Mouse (Mus musculus) neutrophil, adult 65 days (primary cell): Measurements from ENCODE around the gene Ern1. TPM values are rescaled to one million over a fixed set of nuclear protein-coding genes. Genes with fewer than 3 reads are reported as not detected.

Source experiments
- total RNA-seq: library from RNA; stranded (reverse); gene quantifications from 2 replicates; pipeline ENCODE4 v1.2.4, GENCODE M21; 2023

The Ern1 gene
- 43.2 and 55.9 TPM in 2 replicates for total RNA-seq

DNA sequence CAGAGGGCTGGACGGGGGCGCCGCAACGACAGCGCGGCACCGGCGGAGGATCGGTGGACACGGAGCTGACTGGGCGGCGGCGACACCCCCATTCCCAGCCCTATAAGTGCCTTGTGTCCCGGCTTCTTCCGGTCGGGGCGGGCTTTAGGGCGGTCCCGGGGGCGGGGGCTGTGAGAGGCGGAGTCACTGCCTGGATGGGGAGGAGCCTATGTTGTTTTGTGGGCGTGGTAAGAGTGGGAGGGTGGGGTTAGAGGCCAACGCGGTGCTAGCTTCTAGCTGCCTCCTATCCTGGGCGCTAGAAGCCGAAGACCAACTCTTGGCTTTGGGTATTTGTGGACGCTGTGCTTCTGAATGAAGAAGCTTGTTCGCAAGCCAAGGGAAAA is at the start of gene Ern1:
Ern1 (minus strand) TSS at position 120 of the 383 bp plus-strand sequence.

DNA sequence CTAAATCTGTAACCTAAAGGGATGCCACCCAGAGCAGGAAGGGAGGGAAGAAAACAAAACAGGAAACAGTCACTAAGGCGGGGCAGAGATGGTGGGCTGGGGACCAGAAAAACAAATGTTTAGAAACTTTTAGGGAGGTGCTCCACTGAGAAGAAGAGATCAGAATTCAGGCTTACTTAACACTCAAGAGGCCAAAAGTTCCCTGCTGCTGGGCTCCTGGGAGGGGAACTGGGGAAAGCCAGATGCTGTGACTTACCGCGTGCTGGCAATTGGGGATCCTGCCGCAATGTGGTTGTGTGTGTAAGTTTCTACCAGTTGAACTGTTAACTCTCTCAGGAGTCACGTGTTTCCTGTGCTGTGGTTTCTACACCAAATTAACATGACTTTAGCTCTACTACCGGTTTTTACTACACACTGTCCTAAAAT is 99.8 kb downstream of the Ern1 start, which contains the start of gene Icam2:
Icam2 (minus strand) TSS at position 285 of the 426 bp plus-strand sequence.

DNA sequence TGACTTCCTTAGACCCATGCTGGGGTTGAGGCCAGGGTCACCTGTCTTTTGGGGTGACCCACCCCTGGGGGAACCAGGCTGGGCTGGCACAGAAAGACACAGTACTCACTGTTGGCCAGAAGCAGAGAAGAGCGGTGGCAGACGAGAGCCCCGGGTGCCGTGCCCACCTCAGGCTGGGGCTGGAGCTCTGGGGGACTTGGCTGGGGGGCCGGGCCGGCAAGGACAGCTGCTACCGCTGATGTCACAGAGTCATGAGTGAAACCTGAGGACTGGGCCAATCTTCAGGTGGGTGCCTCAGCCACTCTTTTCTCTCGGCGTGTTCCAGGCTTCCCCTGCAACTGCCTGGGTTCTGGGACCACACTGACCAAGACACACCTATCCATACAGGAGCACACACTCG is 122.3 kb downstream of the Ern1 start, which contains the start of gene Prr29:
Prr29 (plus strand) TSS at position 107 of the 400 bp plus-strand sequence.

DNA sequence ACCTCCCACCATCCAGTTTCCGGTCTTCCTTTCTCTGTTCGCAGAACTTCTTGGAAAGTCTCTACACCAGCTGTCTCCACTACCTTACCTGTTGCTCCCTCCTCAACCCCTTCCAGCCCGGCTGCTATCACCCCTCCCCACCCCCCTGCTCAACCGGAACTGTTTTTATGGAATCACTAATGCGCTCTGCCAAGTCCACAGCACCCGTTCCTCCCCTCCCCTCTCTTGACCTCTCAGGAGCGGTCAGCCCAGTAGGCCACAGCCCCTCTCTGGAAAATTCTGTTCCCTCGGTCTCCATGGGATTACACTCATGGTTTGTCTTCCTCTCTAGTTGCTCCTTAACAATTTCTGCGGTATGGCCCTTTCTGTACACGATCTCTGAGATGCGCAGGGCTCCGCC is 134.5 kb downstream of the Ern1 start, which contains the start of gene Scn4a:
Scn4a (minus strand) TSS at position 101 of the 400 bp plus-strand sequence.

Other genes with a start within 250 kb of the Ern1 start
- gene Ftsj3, start 231.8 kb downstream of the Ern1 start, total RNA-seq = 11.2 and 27.4 TPM in 2 replicates
- gene Psmc5, start 231.7 kb downstream of the Ern1 start, total RNA-seq = 26.6 and 32.7 TPM in 2 replicates
- gene Smarcd2, start 214.9 kb downstream of the Ern1 start, total RNA-seq = 74.7 and 86.4 TPM in 2 replicates
- 0.16 TPM in 1 of 2 replicates, not detected in the other for gene Tcam1, start 211.2 kb downstream of the Ern1 start, total RNA-seq
- gene Gh, start 186.0 kb downstream of the Ern1 start, total RNA-seq = not detected in 2 replicates
- gene Cd79b, start 173.1 kb downstream of the Ern1 start, total RNA-seq = 3.8 and 15.6 TPM in 2 replicates
- gene Scn4a, start 134.6 kb downstream of the Ern1 start, total RNA-seq = 0.07 and 0.09 TPM in 2 replicates
- gene Prr29, start 122.4 kb downstream of the Ern1 start, total RNA-seq = not detected in 2 replicates
- gene Icam2, start 99.8 kb downstream of the Ern1 start, total RNA-seq = 8.5 and 16.0 TPM in 2 replicates
- gene Tex2, start 125.6 kb upstream of the Ern1 start, total RNA-seq = 25.3 and 35.7 TPM in 2 replicates